Mouse (Mus musculus) MEL (cell line): ENCODE data around the gene Exoc6b.

ENCODE experiments used
- CTCF ChIP-seq, 3 experiments: IDR thresholded peaks in 2 of 3; conservative IDR thresholded peaks in 1 of 3; 2 replicates each; pipeline ENCODE4 v1.5.1; 2011 to 2012; ENCODE audit warnings: low read length in 3 of 3, low read depth in 2 of 3, mild to moderate bottlenecking in 2 of 3, improper control_type of control experiment in 1 of 3, inconsistent platforms in 1 of 3, mixed read lengths in 1 of 3, moderate library complexity in 1 of 3; ENCODE audit not compliant: control insufficient read depth in 1 of 3, insufficient read depth in 1 of 3, poor library complexity in 1 of 3, severe bottlenecking in 1 of 3
- ETS1 ChIP-seq: IDR thresholded peaks from 2 replicates; pipeline ENCODE4 v1.6.1; 2012; ENCODE audit warnings: low read depth, mild to moderate bottlenecking, inconsistent platforms, low read length, improper control_type of control experiment, moderate library complexity
- GATA1 ChIP-seq: IDR thresholded peaks from 2 replicates; pipeline ENCODE4 v1.6.1; 2011; ENCODE audit warnings: low read depth, low read length, improper control_type of control experiment
- POLR2A ChIP-seq, 2 experiments: IDR thresholded peaks; 2 replicates each; pipeline ENCODE4 v1.6.1; 2011 to 2012; ENCODE audit warnings: low read length in 2 of 2, mild to moderate bottlenecking in 2 of 2, control low read depth in 1 of 2, improper control_type of control experiment in 1 of 2, low read depth in 1 of 2, moderate library complexity in 1 of 2; ENCODE audit not compliant: control insufficient read depth in 1 of 2, insufficient read depth in 1 of 2, poor library complexity in 1 of 2
- POLR2AphosphoS5 ChIP-seq: IDR thresholded peaks from 2 replicates; pipeline ENCODE4 v1.6.1; 2012; ENCODE audit warnings: low read depth, borderline replicate concordance, mild to moderate bottlenecking, inconsistent platforms, low read length, moderate library complexity, mixed read lengths
- SMC3 ChIP-seq: IDR thresholded peaks from 2 replicates; pipeline ENCODE4 v1.6.1; 2011; ENCODE audit warnings: low read depth, low read length, improper control_type of control experiment

GRCm38 (mm10) chr6:84931051-84931450 lies 138.3 kb downstream of the Exoc6b start:
- TF ChIP-seq ETS1 = no peak
- no peak for TF ChIP-seq POLR2A (IDR thresholded peaks at IDR 0.05; ENCODE audit: control insufficient read depth in 1 of 2, insufficient read depth in 1 of 2, low read depth in 1 of 2, low read length in 2 of 2, poor library complexity in 1 of 2)
- no peak for TF ChIP-seq CTCF (IDR thresholded peaks at IDR 0.05 in 2 of 3, conservative IDR thresholded peaks at IDR 0.05 in 1 of 3; ENCODE audit: control insufficient read depth in 1 of 3, insufficient read depth in 1 of 3, low read depth in 2 of 3, low read length in 3 of 3, poor library complexity in 1 of 3, severe bottlenecking in 1 of 3)
- TF ChIP-seq POLR2AphosphoS5 = no peak
- no peak for TF ChIP-seq SMC3
- TF ChIP-seq GATA1 = no peak
